Mouse (Mus musculus) cerebellum, adult 2 months (tissue): ENCODE results near the gene Psmd14. TPM values are rescaled to one million over a fixed set of nuclear protein-coding genes. Genes with fewer than 3 reads are reported as not detected.

Source experiments
- DNase-seq, 2 experiments: peaks; one replicate each; pipeline ENCODE4 v3.0.0; 2021
- H3K27ac ChIP-seq: fragments of 200-500 bp; 2 replicates; pipeline ENCODE4 v1.5.1; 2012; ENCODE audit warnings: low read length, control low read depth, inconsistent platforms; ENCODE audit not compliant: insufficient read depth
- H3K27me3 ChIP-seq: fragments of 200-500 bp; 2 replicates; pipeline ENCODE4 v1.6.1; 2012; ENCODE audit warnings: inconsistent platforms, mild to moderate bottlenecking, low read length, moderate library complexity; ENCODE audit not compliant: control insufficient read depth, insufficient read depth
- H3K4me1 ChIP-seq: fragments of 200-500 bp; 2 replicates; pipeline ENCODE4 v1.6.1; 2011; ENCODE audit warnings: low read length; ENCODE audit not compliant: control insufficient read depth, insufficient read depth
- H3K4me3 ChIP-seq: fragments of 200-500 bp; replicated peaks from 2 replicates; pipeline ENCODE3; 2011; ENCODE audit warnings: mild to moderate bottlenecking, low read depth, low read length, control low read depth; ENCODE audit not compliant: insufficient read depth
- CTCF ChIP-seq: fragments of 200-500 bp; IDR thresholded peaks from 2 replicates; pipeline ENCODE4 v1.5.1; 2011; ENCODE audit warnings: low read depth, mild to moderate bottlenecking, control low read depth, low read length, moderate library complexity, borderline replicate concordance; ENCODE audit not compliant: insufficient read depth
- POLR2A ChIP-seq: fragments of 200-500 bp; IDR thresholded peaks from 2 replicates; pipeline ENCODE4 v1.6.1; 2011; ENCODE audit warnings: low read length, control low read depth, borderline replicate concordance; ENCODE audit not compliant: insufficient read depth
- WGBS: fragments of 180-500 bp; shearing (Covaris S2); methylation state at CpG from one replicate; pipeline ENCODE4 v1.1.7; 2018; 5-methylcytosine and 5-hydroxymethylcytosine counted together
- polyA plus RNA-seq: library from polyadenylated mRNA; depleted of rRNA; stranded (reverse); fragments of >200 nt; gene quantifications from 2 replicates; pipeline ENCODE4 v1.2.3, GENCODE M21; 2012; rRNA removed

Psmd14 gene
- 86.7 and 90.2 TPM in 2 replicates for polyA plus RNA-seq

- H3K4me1 ChIP-seq = peaks cover 3% of the 10 kb centered on the region; the same call in 1 of the 2 replicates
- H3K4me3 ChIP-seq = peak within 1 kb of the TSS; percentile 94
- 6% methylated on average over 49 of the region's 52 CpGs for WGBS
- H3K27ac ChIP-seq = peak within 1 kb of the TSS; percentile 55
- no peak for TF ChIP-seq CTCF
- TF ChIP-seq POLR2A = peak; percentile 56; the same call in 1 of the 2 replicates
- DNase-seq = peak; percentile 89 to 92
- no peaks in the 10 kb centered on the region for H3K27me3 ChIP-seq
These were observed at the start of gene Psmd14 for GRCm38 (mm10) chr2:61711108-61712040. TSS of gene Psmd14 (plus strand) at chr2:61711694.

GRCm38 (mm10) chr2:61662833-61663232, 48.7 kb upstream of the Psmd14 start:
- H3K4me1 ChIP-seq = no peaks in the 10 kb centered on the region
- TF ChIP-seq POLR2A (no peak), CTCF (no peak)
- WGBS = 73% methylated on average over 10 of the region's 10 CpGs
- no peaks in the 10 kb centered on the region for H3K27me3 ChIP-seq
- no peak for DNase-seq
- no peak overlapping the region for H3K27ac ChIP-seq
- H3K4me3 ChIP-seq = no peak overlapping the region

GRCm38 (mm10) chr2:61663573-61664241, 47.8 kb upstream of the Psmd14 start:
- WGBS = 28% methylated on average over 10 of the region's 10 CpGs
- DNase-seq = no peak
- no peaks in the 10 kb centered on the region for H3K4me1 ChIP-seq

GRCm38 (mm10) chr2:61667420-61667819, 44.1 kb upstream of the Psmd14 start:
- Histone ChIP-seq H3K27ac (no peak overlapping the region), H3K27me3 (no peaks in the 10 kb centered on the region), H3K4me1 (no peaks in the 10 kb centered on the region), H3K4me3 (no peak overlapping the region)
- no peak for TF ChIP-seq POLR2A
- no peak for TF ChIP-seq CTCF
- DNase-seq = no peak
- 72% methylated on average over 7 of the region's 7 CpGs for WGBS

More at GRCm38 (mm10) chr2:61663573-61664241, 47.8 kb upstream of the Psmd14 start:
- Histone ChIP-seq H3K4me3 (no peak overlapping the region), H3K27ac (no peak overlapping the region), H3K27me3 (no peaks in the 10 kb centered on the region)
- TF ChIP-seq CTCF (no peak), POLR2A (no peak)

- Histone ChIP-seq H3K4me3 (no peak overlapping the region), H3K4me1 (no peaks in the 10 kb centered on the region), H3K27ac (no peak overlapping the region), H3K27me3 (no peaks in the 10 kb centered on the region)
- TF ChIP-seq CTCF (peak; percentile 76), POLR2A (no peak)
- peak; percentile 57 to 66 for DNase-seq
- 24% methylated on average over 4 of the region's 4 CpGs for WGBS
These were observed 43.2 kb upstream of the Psmd14 start for GRCm38 (mm10) chr2:61668260-61668659.

- WGBS = over 99% methylated on average over 3 of the region's 3 CpGs
- no peaks in the 10 kb centered on the region for H3K4me1 ChIP-seq
- TF ChIP-seq POLR2A = no peak
- no peak for TF ChIP-seq CTCF
- no peak overlapping the region for H3K27ac ChIP-seq
- H3K27me3 ChIP-seq = no peaks in the 10 kb centered on the region
- no peak for DNase-seq
- no peak overlapping the region for H3K4me3 ChIP-seq
These were observed 36.9 kb upstream of the Psmd14 start for GRCm38 (mm10) chr2:61674555-61674954.

GRCm38 (mm10) chr2:61681572-61681971, 29.9 kb upstream of the Psmd14 start:
- Histone ChIP-seq H3K4me3 (no peak overlapping the region), H3K27me3 (no peaks in the 10 kb centered on the region), H3K4me1 (no peaks in the 10 kb centered on the region), H3K27ac (no peak overlapping the region)
- no peak for DNase-seq
- WGBS = 100% methylated on average over 1 of the region's 1 CpGs
- TF ChIP-seq CTCF (no peak), POLR2A (no peak)
